Mouse (Mus musculus): ENCODE measurements at regions not wholly inside any gene's neighbourhood (a gene's known extent, or its start where the extent isn't known, plus 50 kb on each side); places are given as distances from the start of the nearest gene placed in this dataset.
"Not testable (repeated sequence)": the region's sequence is repeated elsewhere in the genome, so short reads cannot be mapped to it uniquely, and the experiment has no call there.

GRCm38 (mm10) chr19:18033599-18033998, 196.2 kb upstream of the Pcsk5 start:
- DNase-seq (ENCODE audit: low spot score in 2 of 2): no peak

GRCm38 (mm10) chr19:18025877-18026276, 188.4 kb upstream of the Pcsk5 start:
- peak; percentile 13 to 20 for DNase-seq (ENCODE audit: low spot score in 2 of 2)

GRCm38 (mm10) chr19:18020351-18020750, 182.9 kb upstream of the Pcsk5 start:
- no peak for DNase-seq (ENCODE audit: low spot score in 2 of 2)

- no peak for DNase-seq (ENCODE audit: low spot score in 2 of 2)
Measured at GRCm38 (mm10) chr19:18015371-18015770, 177.9 kb upstream of the Pcsk5 start.

GRCm38 (mm10) chr19:18012029-18012428, 174.6 kb upstream of the Pcsk5 start:
- DNase-seq (ENCODE audit: low spot score in 2 of 2): no peak

GRCm38 (mm10) chr19:17997561-17997960, 160.1 kb upstream of the Pcsk5 start:
- DNase-seq (ENCODE audit: low spot score in 2 of 2): no peak

GRCm38 (mm10) chr19:17983416-17983815, 146.0 kb upstream of the Pcsk5 start:
- peak; percentile 37 to 44 for DNase-seq (ENCODE audit: low spot score in 2 of 2)

- DNase-seq (ENCODE audit: low spot score in 2 of 2): no peak
Measured at GRCm38 (mm10) chr19:17965566-17965965, 128.1 kb upstream of the Pcsk5 start.

GRCm38 (mm10) chr19:17958440-17958839, 121.0 kb upstream of the Pcsk5 start:
- DNase-seq (ENCODE audit: low spot score in 2 of 2): no peak

GRCm38 (mm10) chr19:17932665-17933064, 95.2 kb upstream of the Pcsk5 start:
- DNase-seq (ENCODE audit: low spot score in 2 of 2): no peak

GRCm38 (mm10) chr19:17927121-17927520, 89.7 kb upstream of the Pcsk5 start:
- DNase-seq (ENCODE audit: low spot score in 2 of 2): not testable (repeated sequence)

- no peak for DNase-seq (ENCODE audit: low spot score in 2 of 2)
Measured at GRCm38 (mm10) chr19:17907579-17907978, 70.1 kb upstream of the Pcsk5 start.

GRCm38 (mm10) chr19:17904120-17904519, 66.7 kb upstream of the Pcsk5 start:
- no peak for DNase-seq (ENCODE audit: low spot score in 2 of 2)

GRCm38 (mm10) chr19:17892615-17893014, 55.2 kb upstream of the Pcsk5 start:
- no peak for DNase-seq (ENCODE audit: low spot score in 2 of 2)
